Mouse (Mus musculus) E14TG2a.4 (cell line): ENCODE measurements around the gene Gm3448.

Experiments used
- CTCF ChIP-seq: conservative IDR thresholded peaks from 2 replicates; pipeline ENCODE4 v1.5.1; 2014; ENCODE audit warnings: low read length
- NANOG ChIP-seq: IDR thresholded peaks from 2 replicates; pipeline ENCODE4 v1.6.1; 2014; ENCODE audit warnings: borderline replicate concordance, low read length, mixed read lengths
- POU5F1 ChIP-seq: IDR thresholded peaks from 2 replicates; pipeline ENCODE4 v1.6.1; 2014; ENCODE audit warnings: low read length, borderline replicate concordance

DNA sequence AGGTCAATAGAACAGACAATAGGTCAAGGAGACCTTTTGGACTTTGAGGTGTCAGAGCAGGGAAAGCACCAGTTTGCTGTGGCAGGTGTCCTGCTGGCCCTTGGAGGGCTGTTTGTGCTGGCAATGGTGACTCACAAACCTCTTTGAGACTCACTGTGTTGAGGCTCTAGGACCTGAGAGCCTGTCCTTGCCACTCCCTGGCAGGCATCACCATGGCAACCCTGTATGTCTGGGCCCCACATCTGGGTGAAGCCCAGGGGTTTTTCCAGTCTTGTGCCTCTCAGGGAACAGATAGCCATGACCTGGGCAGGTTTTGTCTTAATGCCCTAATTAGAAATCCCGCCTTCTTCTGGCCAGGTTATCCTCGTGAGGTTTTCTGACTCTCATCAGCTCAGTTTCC is 46.8 kb upstream of the Gm3448 start:
- TF ChIP-seq CTCF (no peak), NANOG (no peak), POU5F1 (no peak)
